Mouse (Mus musculus) olfactory bulb, adult 2 months (tissue): Measurements from ENCODE around the gene Pdxk.

ENCODE experiments used
- CTCF ChIP-seq: fragments of 200-500 bp; IDR thresholded peaks from 2 replicates; pipeline ENCODE4 v1.5.1; 2012; ENCODE audit warnings: low read depth, mild to moderate bottlenecking, low read length, moderate library complexity; ENCODE audit not compliant: insufficient read depth
- POLR2A ChIP-seq: fragments of 200-500 bp; IDR thresholded peaks from 2 replicates; pipeline ENCODE4 v1.6.1; 2012; ENCODE audit warnings: mild to moderate bottlenecking, low read depth, low read length, moderate library complexity; ENCODE audit not compliant: insufficient read depth

GRCm38 (mm10) chr10:78413152-78413520 lies 51.6 kb downstream of the Pdxk start:
- TF ChIP-seq POLR2A (no peak), CTCF (no peak)
